Mouse (Mus musculus) adrenal gland, postnatal 10 days (tissue): Measurements from ENCODE around the gene Gtf2ird1. TPM values are rescaled to one million over a fixed set of nuclear protein-coding genes. Genes with fewer than 3 reads are reported as not detected.
A peak's percentile ranks its signal among the peaks of the same experiment; 100 is the strongest.

ENCODE experiments used
- DNase-seq: peaks from one replicate; pipeline ENCODE4 v3.0.0; 2021; ENCODE audit warnings: mixed read lengths
- microRNA-seq: library from miRNA; unstranded; fragments of <30 nt; microRNA quantifications from one replicate; pipeline ENCODE4 v1.2.0, GENCODE M21; 2021
- total RNA-seq, 2 experiments: library from RNA; stranded (reverse); gene quantifications; 2 replicates each; pipeline ENCODE4 v1.2.3; 2021

Gtf2ird1 gene
- total RNA-seq, 2 experiments from 2014 or later = 69.8 to 112 TPM

- DNase-seq = peak; percentile 99
Measured at GRCm38 (mm10) chr5:134313451-134314067, 143.0 kb downstream of the Gtf2ird1 start.

- peak; percentile 46 for DNase-seq
Measured at GRCm38 (mm10) chr5:134312691-134313450, 143.6 kb downstream of the Gtf2ird1 start.

GRCm38 (mm10) chr5:134311894-134312411, 144.6 kb downstream of the Gtf2ird1 start:
- DNase-seq = peak; percentile 53

- DNase-seq = no peak
Measured at GRCm38 (mm10) chr5:134310201-134310600, 146.3 kb downstream of the Gtf2ird1 start.

- no peak for DNase-seq
Measured at GRCm38 (mm10) chr5:134309345-134309744, 147.2 kb downstream of the Gtf2ird1 start.

Small RNA genes lying within 50 kb of the gene (microRNA-seq; reads per million reads assigned to microRNA genes)
- gene Gm26340 (not detected), gene Mir3965 (not detected)

Other genes with a start within 250 kb of the Gtf2ird1 start
- gene Ncf1, start 227.1 kb downstream of the Gtf2ird1 start, total RNA-seq = 10 to 100 TPM in 1 of 2 experiments, 1 to 10 TPM in 1; 8.4 to 10.2 TPM
- 100 to 1,000 TPM; 228 to 249 TPM for gene Gtf2i, start 142.0 kb downstream of the Gtf2ird1 start, total RNA-seq
- gene Clip2, start 95.7 kb upstream of the Gtf2ird1 start, total RNA-seq = 10 to 100 TPM; 21.8 to 24.1 TPM
- not detected for gene Syna, start 103.5 kb upstream of the Gtf2ird1 start, total RNA-seq
- gene Rfc2, start 124.7 kb upstream of the Gtf2ird1 start, total RNA-seq = 10 to 100 TPM; 51.1 to 56.7 TPM
- gene Lat2, start 158.3 kb upstream of the Gtf2ird1 start, total RNA-seq = 1 to 10 TPM; 3.8 to 4.3 TPM
- gene Eif4h, start 182.8 kb upstream of the Gtf2ird1 start, total RNA-seq = 100 to 1,000 TPM; 270 to 283 TPM
- gene Limk1, start 231.9 kb upstream of the Gtf2ird1 start, total RNA-seq = 10 to 100 TPM; 17.9 to 20.5 TPM